Mouse (Mus musculus): Measurements from ENCODE around the gene Gm15013.

- TF ChIP-seq POLR2A (IDR thresholded peaks at IDR 0.05; ENCODE audit: borderline replicate concordance, low read depth, low read length) (no peak), CTCF (IDR thresholded peaks at IDR 0.05; ENCODE audit: low read depth, low read length) (no peak)
These were observed 8.1 kb upstream of the Gm15013 start for GRCm38 (mm10) chrX:139722350-139722749.

Data from bone marrow macrophage, adult 2 months (primary cell).